In the genomic region with DNA sequence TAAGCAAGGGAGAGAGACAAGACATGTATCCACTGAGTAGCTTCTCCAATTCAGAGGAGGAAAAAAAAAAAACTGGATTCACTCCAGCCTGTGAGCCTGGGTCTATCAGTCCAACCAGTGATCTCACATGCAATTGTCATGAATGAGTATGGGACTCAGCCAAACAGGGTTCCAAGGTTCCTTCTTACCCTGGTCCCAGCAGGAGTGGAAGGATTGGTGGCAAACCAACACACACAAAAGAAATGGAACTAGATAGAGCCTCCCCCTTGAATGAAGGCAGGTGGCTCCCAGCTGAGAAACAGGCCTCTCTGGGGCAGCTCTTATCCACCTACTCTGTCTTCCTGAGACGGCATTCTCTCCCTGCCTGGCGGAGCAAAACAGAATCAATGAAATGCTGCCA, we compare ENCODE assay signal across 10 mouse cellular contexts. TPM values are rescaled to one million over a fixed set of nuclear protein-coding genes. Genes with fewer than 3 reads are reported as not detected.
A peak's percentile ranks its signal among the peaks of the same experiment; 100 is the strongest.
DNase-seq lines count a peak whose midpoint lies in the region; ATAC-seq and TF ChIP-seq lines count a peak whose summit lies in the region.
"Had no signal": no experiment of that assay in that cellular context is flagged by ENCODE, and none has a peak within 500 bp of the region (broad histone marks: within the 10 kb centered on the region; RNA-seq: fewer than 3 reads in every experiment).

No protein-coding gene starts in this region.

- WGBS in forebrain, embryonic 14.5 days = 19% methylated on average over 2 of the region's 2 CpGs
- WGBS in limb, embryonic 14.5 days = 43% methylated on average over 2 of the region's 2 CpGs

- no peak for ATAC-seq in forebrain, embryonic 14.5 days
- no peak for ATAC-seq in limb, embryonic 14.5 days (ENCODE audit: low FRiP score, low read depth)
- no peak for ATAC-seq in cerebellum, adult (ENCODE audit: insufficient number of reproducible peaks, low FRiP score, low TSS enrichment)
- ATAC-seq in megakaryocyte-erythroid progenitor cell, adult 5-6 weeks (replicated peaks; ENCODE audit: low FRiP score, low TSS enrichment, poor library complexity, severe bottlenecking) = no peak

- intact Hi-C loops in heart, postnatal 14 days (cut with DNase I) = no loop called here

- no peaks in the 10 kb centered on the region for H3K9me3 ChIP-seq in ES-E14 (ENCODE audit: control insufficient read depth, insufficient read depth, low read depth, low read length)
- no peaks in the 10 kb centered on the region for H3K9me3 ChIP-seq in forebrain, embryonic 14.5 days (replicated peaks; ENCODE audit: control insufficient read depth, low read length)
- H3K9me3 ChIP-seq in limb, embryonic 14.5 days (ENCODE audit: control insufficient read depth, low read length) = no peaks in the 10 kb centered on the region

- peak; percentile 92 for DNase-seq in heart, adult 11 months
- DNase-seq in heart, postnatal 14 days = no peak
- no peak for DNase-seq in ES-E14 (ENCODE audit: low read depth, low spot score)
- DNase-seq in forebrain, embryonic 14.5 days (ENCODE audit: low spot score) = no peak
- DNase-seq in limb, embryonic 14.5 days (ENCODE audit: low spot score) = no peak
- DNase-seq in ovary, postnatal 10 days (ENCODE audit: low spot score) = no peak
- DNase-seq: kidney, adult 18-20 months had no signal

- in situ Hi-C loops in ES-E14 (cut with MboI; ENCODE audit: low sequenced_read_pairs in 2 of 2, unreplicated experiment in 2 of 2) = no loop called here

- peaks cover 19 to 37% of the 10 kb centered on the region in 2 experiments; a peak in 3 of 4 replicates for H3K4me1 ChIP-seq in ES-E14 (ENCODE audit: control insufficient read depth in 2 of 2, insufficient read depth in 2 of 2, low read length in 2 of 2, poor library complexity in 1 of 2)
- H3K4me1 ChIP-seq in forebrain, embryonic 14.5 days (ENCODE audit: control insufficient read depth, insufficient read depth, low read length) = peaks cover 57% of the 10 kb centered on the region
- peaks cover 82% of the 10 kb centered on the region for H3K4me1 ChIP-seq in limb, embryonic 14.5 days (ENCODE audit: control insufficient read depth, insufficient read depth, low read length)

- no peak for TF ChIP-seq POLR2A in limb, embryonic 14.5 days (IDR thresholded peaks at IDR 0.05; ENCODE audit: borderline replicate concordance, extremely low read depth, insufficient read depth, insufficient read length)

- no peak overlapping the region for H3K9ac ChIP-seq in ES-E14 (ENCODE audit: insufficient read depth, low read depth, low read length, poor library complexity, severe bottlenecking)
- H3K9ac ChIP-seq in forebrain, embryonic 14.5 days (ENCODE audit: low read length) = no peak overlapping the region
- H3K9ac ChIP-seq in limb, embryonic 14.5 days (ENCODE audit: low read depth, low read length, severe bottlenecking) = no peak overlapping the region
- H3K9ac ChIP-seq: liver, embryonic 14.5 days had no signal

- H3K4me2 ChIP-seq in forebrain, embryonic 14.5 days (ENCODE audit: low read length) = no peak overlapping the region
- H3K4me2 ChIP-seq in limb, embryonic 14.5 days (replicated peaks; ENCODE audit: low read depth, low read length, severe bottlenecking) = no peak overlapping the region

- no peak overlapping the region for H3K4me3 ChIP-seq in ES-E14 (ENCODE audit: insufficient read depth in 1 of 2, low read depth in 1 of 2, low read length in 2 of 2, poor library complexity in 1 of 2, severe bottlenecking in 1 of 2)
- H3K4me3 ChIP-seq in forebrain, embryonic 14.5 days (ENCODE audit: low read depth, low read length) = no peak overlapping the region
- H3K4me3 ChIP-seq in limb, embryonic 14.5 days (replicated peaks; ENCODE audit: low read length) = no peak overlapping the region

- H3K27ac ChIP-seq in ES-E14 (ENCODE audit: insufficient read depth, low read depth, low read length, poor library complexity, severe bottlenecking) = peak overlapping the region; percentile 51; the same call in 1 of the 2 replicates
- peak overlapping the region; percentile 10; the same call in 1 of the 2 replicates for H3K27ac ChIP-seq in forebrain, embryonic 14.5 days (ENCODE audit: low read depth, low read length)
- peak overlapping the region; percentile 53 for H3K27ac ChIP-seq in limb, embryonic 14.5 days (replicated peaks; ENCODE audit: low read depth, low read length)
- H3K27ac ChIP-seq: liver, embryonic 14.5 days had no signal

- no peaks in the 10 kb centered on the region for H3K27me3 ChIP-seq in forebrain, embryonic 14.5 days (replicated peaks; ENCODE audit: control insufficient read depth, insufficient read depth, low read length)
- no peaks in the 10 kb centered on the region for H3K27me3 ChIP-seq in limb, embryonic 14.5 days (ENCODE audit: control insufficient read depth, insufficient read depth, low read length)

- no peaks in the 10 kb centered on the region for H3K36me3 ChIP-seq in ES-E14 (ENCODE audit: control insufficient read depth, insufficient read depth, low read length, poor library complexity, severe bottlenecking)
- no peaks in the 10 kb centered on the region for H3K36me3 ChIP-seq in forebrain, embryonic 14.5 days (ENCODE audit: control insufficient read depth, insufficient read depth, low read length)
- no peaks in the 10 kb centered on the region; the same call in 1 of the 2 replicates for H3K36me3 ChIP-seq in limb, embryonic 14.5 days (ENCODE audit: control insufficient read depth, insufficient read depth, low read length)

TF ChIP-seq in ES-E14, 5 proteins besides CTCF, POLR2A, EP300 and RAD21:
- no peak for TF ChIP-seq MAFK (IDR thresholded peaks at IDR 0.05; ENCODE audit: insufficient read depth, low read depth, low read length)
- TF ChIP-seq CHD2 (IDR thresholded peaks at IDR 0.05; ENCODE audit: low read depth, low read length) = no peak
- TF ChIP-seq HCFC1 (IDR thresholded peaks at IDR 0.05; ENCODE audit: borderline replicate concordance, insufficient read depth, low read length) = no peak
- TF ChIP-seq ZNF384 (IDR thresholded peaks at IDR 0.05; ENCODE audit: low read depth, low read length) = no peak
- no peak for TF ChIP-seq ZC3H11A (IDR thresholded peaks at IDR 0.05; ENCODE audit: borderline replicate concordance, low read depth, low read length)

RNA-seq across cellular contexts. Expression of gene Kirrel, which starts 21.5 kb away (rescaled TPM):
- total RNA-seq in heart, postnatal 14 days (2021) = 1 to 10 TPM; 8.8 to 9.9 TPM
- total RNA-seq in ES-E14 (2012; rRNA removed) = 35.5 and 37.8 TPM in 2 replicates
- polyA plus RNA-seq in forebrain, embryonic 14.5 days (2014; fragmentation: Nextera tagmentation; extraction: Ambion mirVana) = 2.2 and 2.9 TPM in 2 replicates
- polyA plus RNA-seq in limb, embryonic 14.5 days (2012; rRNA removed) = 46.6 and 57.2 TPM in 2 replicates
- polyA plus RNA-seq in limb, embryonic 14.5 days (2014; fragmentation: Nextera tagmentation; extraction: Ambion mirVana) = 11.3 and 15.8 TPM in 2 replicates
- not detected in 2 replicates for total RNA-seq in megakaryocyte-erythroid progenitor cell, adult 5-6 weeks (2014; fragmentation: Nextera tagmentation)
- total RNA-seq in megakaryocyte-erythroid progenitor cell, adult 5-6 weeks (2017) = not detected in 2 replicates

Comparison
In these comparisons a context has a peak if more than half of its experiments do, and no peak if none do; other contexts are left out.
1. RNA of gene Kirrel, which starts 21.5 kb away (total RNA-seq): 35.5 to 37.8 TPM in ES-E14 and 8.8 to 9.9 TPM in heart, postnatal 14 days; not detected in megakaryocyte-erythroid progenitor cell, adult 5-6 weeks; every median in the first group is over 4 times any median in the second.
2. Peak in every context shown above with its lines, with median percentiles within 50 percentile points of each other: H3K27ac ChIP-seq.